Mouse (Mus musculus) thymus, adult 18-20 months (tissue): Measurements from ENCODE around the gene Smoc2.

Experiments used
- DNase-seq, 2 experiments: peaks; one replicate each; pipeline ENCODE4 v3.0.0; 2022; ENCODE audit warnings: mixed read lengths in 2 of 2

Gene Smoc2

DNA sequence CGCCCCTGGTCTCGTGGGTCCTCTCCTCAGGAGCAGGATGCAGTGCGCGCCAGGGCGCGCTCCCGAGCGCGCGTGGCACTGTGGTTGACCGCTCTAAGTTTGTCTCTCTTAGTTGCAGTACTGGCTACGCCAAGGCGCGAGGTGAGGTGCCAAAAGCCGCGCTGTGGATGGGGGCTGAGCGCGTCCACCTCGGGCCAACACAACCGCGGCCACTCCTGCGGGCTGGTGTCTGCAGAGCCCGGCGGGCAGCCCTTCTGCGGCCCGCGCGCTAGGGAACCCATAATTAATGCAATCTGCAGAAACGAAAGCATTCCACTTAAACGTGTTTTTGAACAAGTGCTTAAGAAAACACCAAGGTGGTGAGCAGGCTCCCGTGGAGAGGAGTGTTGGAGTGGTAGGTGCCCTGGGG, 1.1 kb downstream of the Smoc2 start:
- no peak for DNase-seq

DNA sequence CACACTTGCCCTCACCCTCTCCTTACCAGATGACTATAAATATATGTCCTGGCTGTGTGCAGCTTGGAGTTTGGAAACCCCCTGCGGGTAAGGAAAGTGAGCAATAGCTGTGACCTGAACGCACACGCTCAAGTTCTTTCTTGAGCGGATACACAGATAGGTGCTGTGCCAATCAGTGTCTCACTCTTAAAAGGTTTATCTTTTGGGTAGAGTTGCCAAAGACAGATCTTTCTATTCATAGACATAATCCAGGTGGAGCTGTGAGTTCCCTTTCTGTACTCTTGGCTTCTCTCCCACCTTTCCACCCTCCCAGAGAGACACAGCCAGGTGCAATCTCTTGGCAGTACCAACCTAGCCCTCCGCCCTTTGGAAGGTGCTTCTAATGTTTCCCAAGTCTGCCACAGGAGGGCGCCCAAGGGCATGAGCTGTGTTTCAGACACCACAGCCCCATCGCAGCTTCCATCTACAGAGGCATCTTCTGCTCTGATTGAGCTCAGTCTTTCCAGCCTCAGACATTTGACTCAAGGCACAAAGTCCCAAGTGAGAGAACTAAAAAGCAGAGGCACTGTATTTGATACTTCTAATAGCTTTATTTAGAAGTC, 8.8 kb downstream of the Smoc2 start:
- peak; percentile 16 to 19 for DNase-seq

DNA sequence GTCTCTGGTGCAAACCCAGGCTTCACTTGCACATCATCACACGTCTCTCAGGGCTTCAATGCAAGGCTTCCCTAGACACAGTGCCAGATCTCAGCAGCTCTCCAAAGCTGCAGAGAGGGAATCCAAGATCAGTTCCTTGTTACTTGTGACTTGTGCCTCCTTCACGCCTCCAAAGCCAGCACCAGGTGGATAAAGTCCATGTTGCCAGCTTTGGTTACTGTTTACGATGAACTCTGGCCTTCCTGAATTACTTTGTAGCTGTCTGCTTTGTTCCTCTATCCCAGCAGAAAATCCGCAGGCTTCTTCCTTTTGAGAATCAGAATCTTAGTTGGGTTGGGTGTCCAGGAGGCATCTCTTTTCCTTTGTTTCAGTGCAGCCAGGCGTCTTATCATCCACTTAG, 14.3 kb downstream of the Smoc2 start:
- DNase-seq: no peak

DNA sequence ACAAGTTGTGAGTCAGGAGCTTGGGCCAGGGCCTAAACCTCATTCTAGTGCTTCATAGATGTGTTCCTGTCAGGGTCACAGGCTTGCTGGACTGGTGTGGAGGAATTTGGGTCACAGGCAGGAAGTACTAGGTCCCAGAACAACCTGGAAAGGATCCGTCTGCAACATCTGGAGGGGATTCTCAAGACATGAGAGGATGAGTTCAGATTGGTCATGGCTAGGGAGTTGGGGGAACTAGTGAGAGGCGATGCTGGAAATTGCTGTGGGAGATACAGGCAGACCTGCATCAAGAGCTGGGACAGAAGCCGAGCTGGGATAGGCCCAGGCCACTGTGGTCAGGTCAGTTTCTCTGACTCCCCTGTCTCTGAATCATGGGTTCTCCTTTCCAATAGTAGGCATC, 15.8 kb downstream of the Smoc2 start:
- DNase-seq: no peak

DNA sequence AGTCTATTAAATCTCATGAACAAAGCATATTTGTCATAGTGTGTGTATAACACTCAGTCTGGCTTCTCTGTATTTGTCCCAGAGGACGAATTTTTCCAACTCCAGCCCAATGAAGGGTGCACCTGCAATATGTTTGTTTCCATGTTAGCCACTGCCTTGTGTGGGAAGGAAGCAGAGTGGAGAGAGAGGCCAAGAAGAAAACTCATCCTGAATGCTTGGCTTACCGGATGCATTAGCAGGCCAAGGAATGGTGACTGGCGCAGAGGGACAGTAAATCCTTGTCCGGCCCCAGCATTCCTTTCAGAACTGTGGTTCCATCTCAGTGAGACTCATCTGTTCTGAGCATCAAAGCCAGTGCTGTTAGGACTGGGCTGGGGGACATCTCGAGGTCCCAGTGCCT, 21.1 kb downstream of the Smoc2 start:
- no peak for DNase-seq

DNA sequence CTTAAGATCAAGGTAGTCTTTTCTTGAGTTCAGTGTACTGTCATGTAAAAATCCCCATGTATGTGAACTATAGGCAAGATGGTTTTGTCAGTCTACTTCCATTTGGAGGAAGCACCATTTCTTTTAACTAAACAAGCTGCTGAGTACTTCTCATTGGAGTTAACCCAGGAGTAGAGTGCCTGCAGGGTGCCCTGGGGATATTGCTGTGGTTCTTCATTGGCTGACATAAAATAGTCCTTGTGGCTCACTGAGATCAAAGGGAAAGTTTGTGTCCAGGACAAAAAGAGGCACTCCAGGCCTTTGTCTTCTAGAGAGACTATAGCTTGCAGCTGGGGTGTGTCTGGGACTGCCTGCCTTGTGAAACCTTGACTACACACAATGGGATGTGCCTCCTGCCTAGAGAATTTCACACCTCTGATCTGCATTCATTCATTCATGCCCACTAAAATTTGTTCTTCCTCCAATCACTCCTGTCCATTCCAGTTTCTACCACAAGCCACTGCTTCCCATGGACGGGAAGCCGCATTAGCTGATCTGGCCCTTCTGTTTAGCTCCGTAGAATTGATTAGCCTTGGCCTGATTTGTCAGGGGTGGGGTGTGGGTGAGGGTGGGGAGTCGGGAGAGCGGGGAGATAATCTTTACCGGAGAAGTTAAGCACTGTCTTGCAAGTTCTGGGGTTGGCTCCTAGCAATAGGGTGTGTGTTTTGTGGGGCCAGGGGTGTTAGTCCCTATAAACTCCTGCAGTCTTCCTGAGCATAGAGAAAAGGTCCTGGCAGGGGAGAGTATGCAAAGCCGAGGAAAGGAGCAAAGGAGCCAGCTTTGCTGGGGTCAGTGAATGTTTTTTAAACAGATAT, 22.4 kb downstream of the Smoc2 start:
- no peak for DNase-seq

DNA sequence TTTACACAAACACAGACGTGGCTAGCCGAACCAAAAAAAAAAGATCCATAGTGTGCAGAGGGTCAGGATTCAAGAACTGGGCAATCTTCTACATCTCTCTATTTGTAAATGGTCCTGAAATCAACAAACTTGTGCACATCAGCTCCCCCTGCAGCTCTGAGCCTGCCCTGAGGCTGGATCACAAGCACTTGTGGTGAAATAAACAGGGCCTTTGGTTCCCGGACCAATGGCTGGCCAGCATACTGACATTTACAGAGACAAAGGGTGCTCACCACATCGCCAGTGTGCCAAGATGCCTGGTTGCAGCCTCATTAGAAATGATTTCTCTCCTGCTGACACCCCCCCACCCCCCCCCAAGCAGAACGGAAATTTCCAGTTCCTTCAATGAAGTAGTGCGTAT, 23.1 kb downstream of the Smoc2 start:
- no peak for DNase-seq

DNA sequence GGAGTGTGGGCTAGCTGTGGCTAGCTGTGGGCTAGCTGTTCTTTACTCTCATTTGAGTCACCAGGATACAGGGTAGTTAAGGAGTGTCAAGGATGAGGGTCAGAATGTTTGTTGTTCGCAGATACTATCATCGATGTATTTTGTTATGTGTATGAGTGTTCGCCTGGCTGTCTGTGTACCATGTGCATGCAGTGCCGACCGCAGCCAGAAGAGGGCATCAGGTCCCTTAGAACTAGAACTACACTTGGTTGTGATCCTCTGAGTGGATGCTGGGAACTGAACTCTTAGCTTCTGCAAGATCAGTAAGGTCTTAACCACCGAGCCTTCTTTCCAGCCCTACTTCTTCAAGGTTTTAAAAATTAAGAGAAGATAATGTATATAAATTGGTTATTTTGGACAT, 24.4 kb downstream of the Smoc2 start:
- DNase-seq: no peak

DNA sequence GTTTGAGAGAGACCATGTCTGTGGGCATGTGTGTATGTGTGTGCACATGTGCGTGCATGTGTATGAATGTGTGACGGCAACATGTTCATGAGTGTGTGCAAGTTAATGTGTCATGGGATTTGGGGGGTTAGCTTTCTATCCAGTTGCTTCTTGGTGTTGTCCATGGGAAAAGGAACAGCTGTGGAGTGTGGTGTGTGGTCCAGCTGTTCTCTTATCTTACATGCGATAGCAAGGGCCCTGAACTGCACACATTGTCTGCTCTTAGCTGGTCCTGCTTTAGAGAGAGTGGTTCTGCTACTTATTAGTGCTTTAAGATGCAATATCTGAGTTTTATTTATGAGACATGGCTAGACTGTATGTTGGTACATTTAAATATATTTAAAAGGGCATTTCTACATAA, 30.6 kb downstream of the Smoc2 start:
- DNase-seq: no peak

DNA sequence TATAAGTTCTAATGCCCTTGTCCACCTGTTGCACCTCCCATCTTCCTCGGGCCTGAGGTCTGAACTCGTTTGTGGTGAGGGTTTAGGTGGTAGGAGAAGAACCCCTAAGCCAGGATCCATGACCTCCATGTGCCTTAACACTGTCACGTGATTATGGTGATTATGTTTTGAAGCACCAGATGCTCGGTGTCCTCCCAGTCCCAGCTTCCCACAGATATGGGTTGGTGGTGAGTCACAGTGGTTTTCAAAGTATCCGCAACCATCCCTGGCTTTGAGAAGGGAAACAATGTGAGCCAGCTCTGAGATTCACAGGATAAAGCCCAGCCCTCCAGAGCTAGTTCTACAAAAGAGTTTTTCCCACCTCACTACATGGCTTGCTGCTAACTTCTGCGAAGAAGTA, 33.1 kb downstream of the Smoc2 start:
- no peak for DNase-seq

DNA sequence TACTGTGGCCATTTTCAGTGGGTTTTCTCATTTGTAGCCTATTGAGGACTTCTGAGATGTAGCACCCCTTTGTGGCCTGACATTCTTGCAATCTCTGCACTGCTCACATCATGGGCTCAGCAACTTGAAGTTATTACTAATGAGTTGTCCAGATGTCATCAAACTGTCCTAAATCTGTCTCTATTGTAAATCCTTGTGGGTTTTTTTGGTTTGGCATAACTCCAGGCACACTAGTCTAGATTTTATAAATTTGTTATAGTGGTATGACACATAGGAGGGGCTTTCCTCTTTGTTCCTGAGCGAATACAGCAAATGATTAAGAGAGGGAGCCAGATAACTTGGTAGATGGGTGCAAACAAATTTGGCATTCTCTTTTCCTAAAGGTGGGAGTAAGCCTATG, 35.0 kb downstream of the Smoc2 start:
- DNase-seq: no peak

DNA sequence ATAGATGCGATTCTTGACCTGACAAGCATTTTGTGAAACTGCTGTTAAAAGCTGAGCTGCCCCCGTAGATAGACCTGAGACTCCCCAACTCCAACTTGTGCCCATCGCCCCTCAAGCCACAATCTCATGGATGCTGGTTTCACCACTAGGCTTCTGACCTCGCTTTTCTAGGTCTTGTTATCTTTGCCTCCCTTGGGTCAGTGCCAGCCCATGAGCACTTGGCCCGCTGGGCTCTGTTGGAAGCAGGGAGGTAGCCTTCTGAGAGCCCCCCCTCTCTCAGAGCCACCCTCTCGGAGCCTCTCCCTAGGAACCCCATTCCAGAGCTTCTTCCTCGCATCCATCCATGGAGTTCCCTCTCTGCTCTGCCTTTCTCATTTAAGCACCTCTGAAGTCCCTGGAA, 37.2 kb downstream of the Smoc2 start:
- no peak for DNase-seq

DNA sequence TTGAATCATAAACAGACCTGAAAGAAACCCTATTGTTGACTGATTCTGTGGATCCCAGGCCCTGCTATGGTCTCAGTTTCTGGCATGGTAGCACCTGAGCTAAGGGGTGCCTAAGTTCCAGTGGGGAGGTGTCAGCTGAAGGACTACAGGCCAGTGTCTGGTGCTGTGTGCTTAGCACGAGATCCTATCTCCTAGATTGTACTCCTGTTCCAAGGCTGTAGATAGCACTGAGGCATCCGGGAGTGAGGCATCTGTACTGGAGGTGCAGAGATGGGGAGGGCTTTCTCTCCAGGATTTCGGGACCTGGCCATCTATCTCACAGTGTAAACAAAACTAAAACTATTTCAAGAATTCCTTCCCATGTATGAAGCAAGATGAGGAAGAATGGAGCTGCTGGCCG, 38.1 kb downstream of the Smoc2 start:
- DNase-seq: no peak

DNA sequence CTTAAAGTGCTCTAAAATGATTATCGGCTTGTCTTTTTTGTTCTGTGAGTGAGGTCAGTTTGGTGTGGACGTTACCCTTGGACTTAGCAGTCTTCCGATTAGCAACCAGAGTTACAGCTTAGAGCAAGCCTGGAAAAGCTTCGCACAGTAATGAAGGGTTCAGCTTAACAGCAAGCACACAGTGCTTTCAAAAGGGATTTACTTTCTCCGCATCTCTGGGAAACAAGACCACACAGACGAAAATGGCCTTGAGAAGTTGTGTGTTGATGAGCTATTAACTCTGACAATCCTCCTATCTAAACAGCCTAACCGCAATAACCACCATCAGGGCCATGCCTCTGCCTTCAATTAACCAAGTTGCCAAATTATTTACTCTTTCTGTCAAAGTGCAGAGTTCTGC, 46.9 kb downstream of the Smoc2 start:
- no peak for DNase-seq

DNA sequence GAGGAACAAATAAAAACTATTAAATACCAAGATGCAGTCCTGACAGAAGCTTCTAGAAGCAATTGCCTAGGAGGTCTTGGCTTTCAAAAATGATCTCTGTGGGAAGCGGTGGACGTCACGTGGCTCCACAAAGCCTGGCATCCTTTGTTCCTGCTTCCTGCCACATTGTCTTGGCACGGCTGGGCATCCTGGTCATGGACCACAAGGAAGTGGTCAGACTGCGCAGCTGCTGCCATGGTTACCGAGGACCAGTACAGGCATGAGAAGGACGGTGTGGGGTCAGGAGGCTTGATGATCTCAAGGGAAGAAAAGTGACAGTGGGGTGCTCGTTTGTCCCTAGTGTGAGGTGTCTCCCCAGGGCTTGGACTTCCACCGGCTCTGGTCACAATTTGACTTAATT, 48.7 kb downstream of the Smoc2 start:
- DNase-seq: no peak

DNA sequence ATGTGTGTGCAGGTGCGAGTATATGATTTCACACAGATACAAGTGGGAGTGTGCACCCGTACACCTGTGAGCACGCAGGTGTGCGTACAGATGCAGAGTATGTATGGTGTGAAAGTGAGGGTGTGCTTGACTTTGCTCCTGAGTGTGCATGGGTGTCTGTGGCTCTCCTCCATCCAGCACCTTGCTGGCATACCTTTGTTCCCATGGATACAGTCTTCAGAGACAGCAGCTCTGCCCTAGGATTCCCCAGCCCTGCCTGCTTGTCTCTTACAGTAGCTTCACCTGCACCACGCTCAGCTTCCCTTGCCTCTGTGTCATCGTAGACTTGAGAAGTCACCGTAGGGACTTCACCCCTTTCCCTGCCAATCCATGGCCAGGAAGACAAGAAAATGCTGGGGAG, 51.2 kb downstream of the Smoc2 start:
- no peak for DNase-seq

DNA sequence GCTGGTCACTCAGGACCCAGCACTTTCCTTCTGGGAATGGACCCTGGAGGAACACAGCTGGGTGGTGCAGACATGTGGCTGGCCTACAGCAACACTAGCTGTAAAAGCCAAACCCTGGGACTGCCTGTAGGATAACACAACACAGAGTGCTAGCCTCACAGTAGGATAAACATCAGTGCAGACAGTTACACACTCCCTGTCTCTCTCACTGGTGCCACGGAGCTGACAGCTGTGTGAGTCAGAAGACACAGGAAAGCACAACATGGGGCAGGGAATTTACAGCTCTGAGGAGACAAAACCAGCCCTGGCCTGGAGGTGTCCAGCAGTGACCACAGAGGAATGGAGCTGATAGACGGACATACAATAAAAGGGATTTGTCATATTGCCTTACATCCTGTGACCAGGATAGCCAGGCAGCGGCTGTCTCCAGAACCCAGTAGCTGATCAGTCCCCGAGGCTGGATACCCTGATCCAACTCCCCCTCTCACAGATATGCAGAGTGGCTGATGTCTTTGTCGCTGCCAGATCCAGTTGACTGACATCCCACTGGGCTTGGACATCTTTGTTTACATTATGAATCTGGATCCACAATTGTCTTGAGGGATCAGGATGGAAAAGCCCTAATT, 60.7 kb downstream of the Smoc2 start:
- DNase-seq: no peak

DNA sequence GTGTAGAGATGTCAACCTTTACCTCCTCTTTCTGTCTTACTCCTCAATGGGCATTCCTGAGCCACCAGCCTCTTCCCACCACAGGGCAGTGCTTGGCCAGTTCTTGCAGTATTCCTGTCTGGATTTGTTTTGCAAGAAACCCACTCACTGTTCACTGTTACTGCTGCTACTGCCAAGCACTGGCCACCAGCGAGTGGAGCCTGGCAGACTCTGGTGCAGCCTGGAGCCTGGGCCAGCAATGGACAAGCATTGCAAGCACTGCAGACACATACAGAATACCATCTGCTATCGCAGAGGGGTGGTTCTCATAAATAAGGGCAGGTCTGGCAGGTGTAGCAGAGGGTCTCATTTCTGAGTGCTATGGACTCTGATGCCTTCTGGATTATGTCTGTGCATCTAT, 61.4 kb downstream of the Smoc2 start:
- DNase-seq: no peak

DNA sequence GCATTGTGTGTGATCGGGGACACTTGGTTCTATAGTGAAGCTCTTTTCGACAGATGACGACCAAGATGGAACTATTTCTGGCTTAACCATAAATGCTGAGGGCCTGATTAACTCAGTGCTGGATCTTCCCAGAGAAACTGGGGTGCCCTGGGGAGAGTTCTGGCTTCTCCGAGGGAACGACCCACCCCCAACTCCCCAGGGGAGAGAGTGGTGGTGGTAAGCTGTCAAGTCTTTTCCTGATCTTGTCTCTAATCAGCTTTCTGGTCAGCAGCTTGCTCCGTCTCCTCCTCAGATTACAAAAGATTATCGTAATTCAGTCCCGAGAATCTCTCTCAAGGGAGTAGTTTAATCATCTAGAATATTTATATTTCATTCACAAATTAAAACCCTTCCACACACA, 63.2 kb downstream of the Smoc2 start:
- no peak for DNase-seq

DNA sequence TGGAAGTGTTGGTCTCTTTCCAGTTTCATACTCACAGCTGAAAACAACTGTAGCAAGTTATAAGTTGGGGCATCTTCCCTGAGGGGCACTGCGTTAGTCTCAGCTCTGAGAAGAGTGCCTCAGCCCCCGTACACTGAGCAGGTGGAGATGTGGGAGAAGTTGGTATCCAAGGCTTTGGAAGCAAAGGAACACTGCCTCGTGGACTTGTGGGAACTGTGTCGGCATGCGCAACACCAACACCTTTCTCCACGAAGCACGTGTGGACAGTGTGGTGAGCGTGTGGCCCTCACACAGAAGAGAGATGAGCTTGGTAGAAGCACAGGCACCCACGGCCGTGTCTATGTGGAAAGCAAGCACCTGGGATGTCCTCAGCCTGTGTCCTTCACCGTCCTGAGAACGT, 64.1 kb downstream of the Smoc2 start:
- no peak for DNase-seq

DNA sequence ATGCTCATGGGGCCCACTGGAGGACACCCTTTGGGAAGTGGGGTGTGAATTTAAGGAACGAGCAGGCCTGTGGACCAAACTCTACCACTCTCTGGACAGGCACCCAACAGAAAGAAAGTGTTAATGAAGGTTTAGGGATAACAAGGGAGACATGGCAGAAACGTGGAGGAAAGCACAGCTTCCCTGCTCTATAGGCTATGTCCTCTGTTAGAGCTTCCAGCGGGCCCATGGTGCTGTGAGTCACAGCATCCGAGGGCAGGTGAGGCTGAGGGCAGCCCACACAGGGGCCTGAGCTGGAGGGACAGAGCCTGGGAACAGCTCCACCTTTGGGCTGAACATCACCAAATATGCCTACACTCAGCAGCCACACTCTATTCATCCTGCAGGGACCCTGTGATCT, 66.2 kb downstream of the Smoc2 start:
- no peak for DNase-seq

DNA sequence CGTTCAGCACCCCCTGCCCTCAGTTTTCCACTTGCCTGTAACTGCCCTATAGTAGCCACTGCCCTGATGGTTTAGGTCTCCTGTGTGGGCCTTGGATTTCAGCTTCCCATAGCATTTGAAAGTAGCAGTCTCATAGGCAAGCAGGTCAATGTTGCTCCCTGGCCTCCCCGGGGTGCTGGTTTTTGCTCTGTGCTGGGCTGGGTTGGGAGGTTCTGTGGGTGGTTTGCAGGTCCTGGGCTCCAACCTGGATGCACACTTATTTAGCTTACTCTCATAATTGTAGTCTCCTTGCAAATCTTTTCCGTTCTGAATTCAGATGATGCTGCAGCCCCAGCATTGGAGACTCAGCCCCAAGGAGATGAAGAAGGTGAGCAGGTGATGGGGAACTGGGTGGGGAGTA, 67.6 kb downstream of the Smoc2 start:
- no peak for DNase-seq

DNA sequence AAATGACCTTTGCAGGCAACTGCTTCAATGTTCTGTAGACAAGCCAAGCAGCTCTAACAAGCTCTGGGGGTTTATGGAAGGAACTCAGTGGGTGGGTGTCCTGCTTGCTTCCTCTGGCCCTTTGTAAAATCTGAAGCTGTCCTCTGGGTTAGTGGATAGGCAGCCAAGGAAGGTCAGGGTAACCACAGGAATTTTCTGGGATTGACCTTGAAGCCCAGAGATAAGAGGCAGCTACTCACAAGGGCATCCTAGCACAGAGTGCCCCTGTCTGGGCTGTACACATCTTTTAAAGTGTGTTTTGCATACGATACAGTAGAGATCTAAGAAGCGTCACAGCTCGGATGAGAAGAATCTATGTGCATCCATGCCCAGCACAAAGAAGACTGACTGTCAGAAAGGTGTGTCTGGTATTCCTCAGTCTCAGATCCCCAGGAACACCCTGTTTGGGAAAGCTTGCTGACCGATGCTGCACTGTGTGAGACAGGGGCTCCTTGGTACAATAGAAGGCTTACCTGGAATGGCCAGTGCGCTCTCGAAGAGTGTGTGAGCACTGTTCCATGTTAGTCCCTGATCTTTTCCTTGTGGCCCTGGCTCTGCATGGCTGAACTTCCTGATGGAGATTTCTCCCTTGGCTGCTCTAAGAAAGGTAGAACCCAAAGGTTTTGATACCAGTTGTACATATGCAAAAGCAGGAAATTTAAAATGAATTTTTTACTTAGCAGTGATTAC, 69.9 kb downstream of the Smoc2 start:
- DNase-seq: no peak
